Mouse (Mus musculus) embryo, embryonic 10 days (tissue): Measurements from ENCODE around the gene Tom1l1.

Experiments used
- DNase-seq: peaks from one replicate; pipeline ENCODE4 v3.0.0-alpha.2; 2015; ENCODE audit warnings: low spot score

The Tom1l1 gene

GRCm38 (mm10) chr11:90667325-90667724 lies 20.8 kb downstream of the Tom1l1 start:
- no peak for DNase-seq

- DNase-seq = no peak
Observed at GRCm38 (mm10) chr11:90666916-90667315, 21.2 kb downstream of the Tom1l1 start.

GRCm38 (mm10) chr11:90666144-90666757 lies 21.9 kb downstream of the Tom1l1 start:
- DNase-seq = no peak

GRCm38 (mm10) chr11:90665161-90665560 lies 23.0 kb downstream of the Tom1l1 start:
- peak; percentile 45 for DNase-seq

GRCm38 (mm10) chr11:90664345-90664986 lies 23.7 kb downstream of the Tom1l1 start:
- DNase-seq = peak; percentile 54

- peak; percentile 22 for DNase-seq
Observed at GRCm38 (mm10) chr11:90663618-90664297, 24.4 kb downstream of the Tom1l1 start.

- no peak for DNase-seq
Observed at GRCm38 (mm10) chr11:90663052-90663451, 25.1 kb downstream of the Tom1l1 start.

GRCm38 (mm10) chr11:90660662-90661061 lies 27.5 kb downstream of the Tom1l1 start:
- DNase-seq = no peak

- DNase-seq = no peak
Observed at GRCm38 (mm10) chr11:90657527-90657926, 30.6 kb downstream of the Tom1l1 start.

- no peak for DNase-seq
Observed at GRCm38 (mm10) chr11:90652603-90653002, 35.6 kb downstream of the Tom1l1 start.

- DNase-seq = no peak
Observed at GRCm38 (mm10) chr11:90650231-90650885, 37.8 kb downstream of the Tom1l1 start.

- no peak for DNase-seq
Observed at GRCm38 (mm10) chr11:90649777-90650176, 38.4 kb downstream of the Tom1l1 start.

- DNase-seq = peak; percentile 40
Observed at GRCm38 (mm10) chr11:90638312-90638830, 49.8 kb downstream of the Tom1l1 start.

- peak; percentile 95 for DNase-seq
Observed at GRCm38 (mm10) chr11:90637440-90638311, 50.5 kb downstream of the Tom1l1 start, which contains the start of the genes Stxbp4 and Cox11. Gene Stxbp4 (minus strand): TSS chr11:90638084. Gene Cox11 (plus strand): TSS chr11:90638173.

GRCm38 (mm10) chr11:90634661-90635060 lies 53.5 kb downstream of the Tom1l1 start:
- DNase-seq = no peak

- DNase-seq = no peak
Observed at GRCm38 (mm10) chr11:90632480-90632879, 55.7 kb downstream of the Tom1l1 start.

GRCm38 (mm10) chr11:90627751-90628150 lies 60.4 kb downstream of the Tom1l1 start:
- no peak for DNase-seq

- DNase-seq = no peak
Observed at GRCm38 (mm10) chr11:90625174-90625573, 63.0 kb downstream of the Tom1l1 start.

- peak; percentile 58 for DNase-seq
Observed at GRCm38 (mm10) chr11:90623477-90623876, 64.7 kb downstream of the Tom1l1 start.

- DNase-seq = no peak
Observed at GRCm38 (mm10) chr11:90622500-90622899, 65.7 kb downstream of the Tom1l1 start.

- no peak for DNase-seq
Observed at GRCm38 (mm10) chr11:90622044-90622443, 66.1 kb downstream of the Tom1l1 start.
